13 mouse cellular contexts compared by ENCODE assay signal in genomic region chr4:137751310-137751709, GRCm38 (mm10). TPM values are rescaled to one million over a fixed set of nuclear protein-coding genes. Genes with fewer than 3 reads are reported as not detected.
DNase-seq lines count a peak whose midpoint lies in the region; ATAC-seq and TF ChIP-seq lines count a peak whose summit lies in the region.
"Had no signal": no experiment of that assay in that cellular context is flagged by ENCODE, and none has a peak within 500 bp of the region (broad histone marks: within the 10 kb centered on the region; RNA-seq: fewer than 3 reads in every experiment).

No protein-coding gene starts in this region.

- H3K9me3 ChIP-seq in kidney, embryonic 15.5 days (replicated peaks), result no peaks in the 10 kb centered on the region
- H3K9me3 ChIP-seq: heart, embryonic 15.5 days had no signal

- ATAC-seq in kidney, embryonic 15.5 days (replicated peaks; ENCODE audit: low FRiP score), result peak; percentile 57
- peak; percentile 88 for ATAC-seq in erythroid progenitor cell, adult 5-6 weeks (replicated peaks; ENCODE audit: low FRiP score, poor library complexity, severe bottlenecking)
- ATAC-seq in megakaryocyte-erythroid progenitor cell, adult 5-6 weeks (replicated peaks; ENCODE audit: low FRiP score, low TSS enrichment, poor library complexity, severe bottlenecking), result peak; percentile 68
- ATAC-seq: activated CD4-positive, CD25-positive, alpha-beta regulatory T cell, adult 4 months had no signal

- DNase-seq in kidney, adult 8-10 months, result no peak
- DNase-seq in c-Kit-positive CD71-positive TER-119-negative erythroid progenitor cells, embryonic 14.5 days (ENCODE audit: low read depth), result peak; percentile 89
- DNase-seq in frontal cortex, postnatal 36 days (ENCODE audit: low spot score in 2 of 2), result no peak
- DNase-seq in thymus, adult 2 months, result no peak
- DNase-seq in gastrocnemius, postnatal 36 days, result no peak
- DNase-seq: cerebellum, adult 11-12 months; thymus, postnatal 25 days had no signal

- peak overlapping the region; percentile 14; the same call in 1 of the 2 replicates for H3K27ac ChIP-seq in kidney, embryonic 15.5 days
- no peak overlapping the region for H3K27ac ChIP-seq in thymus, adult 2 months (ENCODE audit: control insufficient read depth, insufficient read depth, low read length)
- H3K27ac ChIP-seq: heart, embryonic 15.5 days had no signal

- no peaks in the 10 kb centered on the region for H3K36me3 ChIP-seq in kidney, embryonic 15.5 days
- no peaks in the 10 kb centered on the region for H3K36me3 ChIP-seq in thymus, adult 2 months (ENCODE audit: control insufficient read depth, insufficient read depth, low read length)
- H3K36me3 ChIP-seq: heart, embryonic 15.5 days had no signal

- 71% methylated on average over 8 of the region's 8 CpGs for WGBS in kidney, embryonic 15.5 days
- 54% methylated on average over 8 of the region's 8 CpGs for WGBS in thymus, adult 2 months

- H3K4me2 ChIP-seq in kidney, embryonic 15.5 days, result no peak overlapping the region
- H3K4me2 ChIP-seq: heart, embryonic 15.5 days had no signal

- no peaks in the 10 kb centered on the region for H3K27me3 ChIP-seq in kidney, embryonic 15.5 days
- H3K27me3 ChIP-seq in thymus, adult 2 months (ENCODE audit: control insufficient read depth, insufficient read depth, low read length), result no peaks in the 10 kb centered on the region

- no peak for TF ChIP-seq CTCF in thymus, adult 2 months (IDR thresholded peaks at IDR 0.05; ENCODE audit: borderline replicate concordance, control insufficient read depth, extremely low read depth, insufficient read depth, low read length, poor library complexity)

- peaks cover 63% of the 10 kb centered on the region for H3K4me1 ChIP-seq in kidney, embryonic 15.5 days
- no peaks in the 10 kb centered on the region for H3K4me1 ChIP-seq in thymus, adult 2 months (replicated peaks; ENCODE audit: control insufficient read depth, insufficient read depth, low read length)

- intact Hi-C loops in gastrocnemius, postnatal 36 days (cut with DNase I), result no loop called here

- no peak overlapping the region for H3K4me3 ChIP-seq in kidney, embryonic 15.5 days (replicated peaks)
- H3K4me3 ChIP-seq in thymus, adult 2 months (ENCODE audit: control insufficient read depth, insufficient read depth, low read length), result no peak overlapping the region
- H3K4me3 ChIP-seq: heart, embryonic 15.5 days; myocyte had no signal

- H3K9ac ChIP-seq in kidney, embryonic 15.5 days, result no peak overlapping the region
- H3K9ac ChIP-seq: heart, embryonic 15.5 days had no signal

- no peak for TF ChIP-seq POLR2A in thymus, adult 2 months (IDR thresholded peaks at IDR 0.05; ENCODE audit: control insufficient read depth, extremely low read depth, insufficient read depth, low read length, poor library complexity)

RNA-seq across cellular contexts. Expression of gene Alpl, which starts 44.9 kb away (rescaled TPM):
- 12.9 and 25.3 TPM in 2 replicates for polyA plus RNA-seq in kidney, embryonic 15.5 days (2015; fragmentation: Nextera tagmentation; extraction: Ambion mirVana)
- not detected in 2 replicates for total RNA-seq in erythroid progenitor cell, adult 5-6 weeks (2015; ENCODE audit: low replicate concordance)
- total RNA-seq in erythroid progenitor cell, adult 5-6 weeks (2017; ENCODE audit: low replicate concordance), result not detected in 2 replicates
- not detected in 2 replicates for total RNA-seq in megakaryocyte-erythroid progenitor cell, adult 5-6 weeks (2014; fragmentation: Nextera tagmentation)
- not detected in 2 replicates for total RNA-seq in megakaryocyte-erythroid progenitor cell, adult 5-6 weeks (2017)
- polyA plus RNA-seq in thymus, adult 2 months (2012; rRNA removed), result 3.4 and 5.1 TPM in 2 replicates
- total RNA-seq in gastrocnemius, postnatal 36 days (2021), result 10 to 100 TPM; 14.1 to 15.9 TPM

Comparison
In these comparisons a context has a peak if more than half of its experiments do, and no peak if none do; other contexts are left out.
1. RNA of gene Alpl, which starts 44.9 kb away (total RNA-seq): 14.1 to 15.9 TPM in gastrocnemius, postnatal 36 days; not detected in erythroid progenitor cell, adult 5-6 weeks and not detected in megakaryocyte-erythroid progenitor cell, adult 5-6 weeks; every median in the first group is over 10 times any median in the second.
2. Peak in every context shown above with its lines, with median percentiles within 50 percentile points of each other: ATAC-seq.